Mouse (Mus musculus) activated CD4-positive, CD25-positive, alpha-beta regulatory T cell, adult 9 weeks (primary cell): Measurements from ENCODE around the gene Acbd7. TPM values are rescaled to one million over a fixed set of nuclear protein-coding genes. Genes with fewer than 3 reads are reported as not detected.

Experiments used
- polyA plus RNA-seq: library from polyadenylated mRNA; unstranded; fragments of 100-300 nt; shearing (Covaris generic); gene quantifications from one replicate; pipeline ENCODE4 v1.2.1, GENCODE M21; 2017

The Acbd7 gene
- polyA plus RNA-seq: not detected

DNA sequence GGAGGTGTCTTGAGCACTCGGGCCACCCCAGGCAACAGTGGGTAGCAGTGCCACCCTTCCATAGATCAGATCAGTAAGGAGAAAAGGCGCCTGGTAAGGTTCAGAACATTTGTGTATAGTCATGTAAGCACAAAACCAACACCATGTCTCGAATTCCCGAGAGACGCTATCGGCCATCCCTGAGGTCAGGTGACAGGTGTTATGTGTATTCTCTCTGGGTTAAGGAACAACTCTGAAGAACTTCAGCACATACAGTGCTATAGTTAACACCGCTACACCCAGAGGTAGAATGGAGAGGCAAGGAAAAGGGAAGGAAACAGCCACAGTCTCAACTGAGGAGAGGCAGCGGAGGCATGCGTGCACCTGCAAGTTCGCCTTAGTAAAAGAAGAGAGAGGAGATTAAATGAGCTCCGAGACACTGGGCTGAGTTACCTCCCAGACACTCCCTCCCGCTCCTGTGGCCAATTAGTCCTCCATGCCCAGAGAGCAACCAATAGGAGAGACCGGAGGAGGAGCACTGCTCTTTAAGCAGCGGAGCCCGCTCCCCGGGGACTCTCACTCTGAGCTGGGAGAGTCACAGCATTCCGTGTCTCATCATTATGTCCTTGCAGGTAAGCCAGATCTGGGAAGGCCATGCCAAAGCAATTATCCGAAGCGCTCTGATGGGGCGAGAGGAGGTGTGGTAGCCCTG is at the start of gene Acbd7:
Gene Acbd7 (plus strand): TSS at position 558 of the 691 bp plus-strand sequence.

DNA sequence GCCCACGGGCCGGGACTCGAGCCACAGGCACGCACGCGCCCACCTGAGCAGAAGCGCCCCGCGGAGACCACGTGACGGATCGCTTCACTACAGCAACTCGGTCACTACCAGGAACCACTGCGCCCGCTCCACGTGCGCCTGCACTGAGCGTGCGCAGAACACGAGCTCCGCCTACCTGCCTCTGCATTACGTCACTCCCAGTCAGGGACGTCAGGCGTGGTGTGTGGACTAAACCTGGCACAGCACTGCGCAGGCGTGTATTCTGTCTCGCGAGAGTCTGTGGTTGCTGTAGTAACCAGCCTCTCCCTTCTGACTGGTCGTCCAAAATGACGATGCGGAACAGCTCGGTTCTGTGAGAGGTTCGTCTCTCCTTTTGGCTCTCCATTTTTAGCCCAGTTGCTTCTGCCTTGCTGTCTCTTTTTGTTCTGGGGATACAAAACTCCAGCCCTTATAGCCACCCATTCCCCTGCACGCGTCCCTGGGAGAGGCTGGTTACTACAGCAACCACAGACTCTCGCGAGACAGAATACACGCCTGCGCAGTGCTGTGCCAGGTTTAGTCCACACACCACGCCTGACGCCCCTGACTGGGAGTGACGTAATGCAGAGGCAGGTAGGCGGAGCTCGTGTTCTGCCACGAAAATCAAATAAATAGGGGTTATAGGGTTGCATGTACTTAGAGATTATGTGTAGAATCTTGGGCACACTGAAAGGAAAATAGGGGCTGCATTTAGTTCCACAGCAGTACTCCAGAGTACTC is 3.3 kb upstream of the Acbd7 start, which contains the start of gene Rpp38:
Gene Rpp38 (minus strand): TSS at position 160 of the 759 bp plus-strand sequence.

Other genes starting within 250 kb of the Acbd7 start
- gene Fam171a1, start 221.9 kb upstream of the Acbd7 start, polyA plus RNA-seq: not detected
- gene Nmt2, start 52.0 kb upstream of the Acbd7 start, polyA plus RNA-seq: 13.9 TPM
- 17.7 TPM for gene Rpp38, start 3.5 kb upstream of the Acbd7 start, polyA plus RNA-seq
- not detected for gene Olah, start 61.0 kb downstream of the Acbd7 start, polyA plus RNA-seq
- not detected for gene Meig1, start 86.5 kb downstream of the Acbd7 start, polyA plus RNA-seq
- gene Dclre1c, start 88.0 kb downstream of the Acbd7 start, polyA plus RNA-seq: 27.6 TPM
- 0.50 TPM for gene Suv39h2, start 138.9 kb downstream of the Acbd7 start, polyA plus RNA-seq
- 6.8 TPM for gene Gm45902, start 176.6 kb downstream of the Acbd7 start, polyA plus RNA-seq
- 124 TPM for gene Hspa14, start 176.6 kb downstream of the Acbd7 start, polyA plus RNA-seq
- 0.35 TPM for gene Cdnf, start 176.9 kb downstream of the Acbd7 start, polyA plus RNA-seq
- gene Fam107b, start 234.3 kb downstream of the Acbd7 start, polyA plus RNA-seq: 476 TPM